Mouse (Mus musculus): ENCODE measurements around the gene Rbm28. TPM values are rescaled to one million over a fixed set of nuclear protein-coding genes. Genes with fewer than 3 reads are reported as not detected.

Gene Rbm28
- polyA plus RNA-seq, 1 experiment from 2014 or later: 47.4 TPM

DNA sequence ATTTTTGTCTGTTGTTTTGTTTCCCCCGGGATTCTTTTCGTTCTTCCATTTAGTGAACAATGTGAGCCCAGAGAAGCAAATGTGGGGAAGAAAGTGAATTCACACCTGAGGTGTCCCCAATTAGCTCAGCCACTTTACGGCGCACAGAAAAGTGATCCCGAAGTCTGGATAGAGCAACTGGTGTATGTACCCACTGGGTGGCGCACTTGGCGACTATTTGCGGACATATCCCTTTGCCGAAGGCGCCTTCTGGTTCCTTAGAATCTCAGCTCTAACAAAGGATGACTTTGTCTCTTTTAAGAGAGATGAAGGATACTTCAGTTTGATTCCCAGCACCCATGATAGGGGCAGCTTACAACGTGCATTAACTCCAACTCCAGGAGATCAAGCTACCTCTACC, 71.9 kb downstream of the Rbm28 start:
- Histone ChIP-seq H3K36me3 (no peaks in the 10 kb centered on the region), H3K4me2 (no peak overlapping the region), H3K27ac (no peak overlapping the region), H3K4me3 (no peak overlapping the region), H3K27me3 (no peaks in the 10 kb centered on the region), H3K9me3 (peaks cover 23% of the 10 kb centered on the region), H3K4me1 (no peaks in the 10 kb centered on the region), H3K9ac (no peak overlapping the region)
- ATAC-seq (ENCODE audit: insufficient number of reproducible peaks, insufficient read depth, low FRiP score, low TSS enrichment, low read depth): no peak
- 60% methylated on average over 11 of the region's 11 CpGs for WGBS

GRCm38 (mm10) chr6:29092234-29092633, 72.6 kb downstream of the Rbm28 start:
- no peaks in the 10 kb centered on the region for H3K27me3 ChIP-seq
- WGBS: 86% methylated on average over 7 of the region's 7 CpGs
- no peak overlapping the region for H3K27ac ChIP-seq

GRCm38 (mm10) chr6:29087921-29088709, 76.7 kb downstream of the Rbm28 start:
- Histone ChIP-seq H3K9me3 (peaks cover 15% of the 10 kb centered on the region), H3K4me3 (no peak overlapping the region), H3K9ac (no peak overlapping the region), H3K36me3 (no peaks in the 10 kb centered on the region), H3K4me2 (no peak overlapping the region), H3K4me1 (peaks cover 6% of the 10 kb centered on the region; the same call in 1 of the 2 replicates), H3K27me3 (peaks cover 1% of the 10 kb centered on the region; the same call in 1 of the 2 replicates), H3K27ac (no peak overlapping the region)
- WGBS: 62% methylated on average over 7 of the region's 7 CpGs
- no peak for ATAC-seq (ENCODE audit: insufficient number of reproducible peaks, insufficient read depth, low FRiP score, low TSS enrichment, low read depth)

More at GRCm38 (mm10) chr6:29092234-29092633, 72.6 kb downstream of the Rbm28 start:
- Histone ChIP-seq H3K9me3 (peaks cover 23% of the 10 kb centered on the region), H3K36me3 (no peaks in the 10 kb centered on the region), H3K4me3 (no peak overlapping the region), H3K4me1 (no peaks in the 10 kb centered on the region), H3K9ac (no peak overlapping the region), H3K4me2 (no peak overlapping the region)
- no peak for ATAC-seq (ENCODE audit: insufficient number of reproducible peaks, insufficient read depth, low FRiP score, low TSS enrichment, low read depth)

- peaks cover 3% of the 10 kb centered on the region; the same call in 1 of the 2 replicates for H3K27me3 ChIP-seq
- H3K4me3 ChIP-seq: no peak overlapping the region
- no peak overlapping the region for H3K9ac ChIP-seq
- ATAC-seq (ENCODE audit: insufficient number of reproducible peaks, insufficient read depth, low FRiP score, low TSS enrichment, low read depth): no peak
- H3K27ac ChIP-seq: no peak overlapping the region
- H3K4me1 ChIP-seq: peaks cover 6% of the 10 kb centered on the region; the same call in 1 of the 2 replicates
- H3K36me3 ChIP-seq: no peaks in the 10 kb centered on the region
- H3K9me3 ChIP-seq: no peaks in the 10 kb centered on the region
- WGBS: 36% methylated on average over 7 of the region's 7 CpGs
- no peak overlapping the region for H3K4me2 ChIP-seq
Measured at GRCm38 (mm10) chr6:29084401-29084800, 80.4 kb downstream of the Rbm28 start.

DNA sequence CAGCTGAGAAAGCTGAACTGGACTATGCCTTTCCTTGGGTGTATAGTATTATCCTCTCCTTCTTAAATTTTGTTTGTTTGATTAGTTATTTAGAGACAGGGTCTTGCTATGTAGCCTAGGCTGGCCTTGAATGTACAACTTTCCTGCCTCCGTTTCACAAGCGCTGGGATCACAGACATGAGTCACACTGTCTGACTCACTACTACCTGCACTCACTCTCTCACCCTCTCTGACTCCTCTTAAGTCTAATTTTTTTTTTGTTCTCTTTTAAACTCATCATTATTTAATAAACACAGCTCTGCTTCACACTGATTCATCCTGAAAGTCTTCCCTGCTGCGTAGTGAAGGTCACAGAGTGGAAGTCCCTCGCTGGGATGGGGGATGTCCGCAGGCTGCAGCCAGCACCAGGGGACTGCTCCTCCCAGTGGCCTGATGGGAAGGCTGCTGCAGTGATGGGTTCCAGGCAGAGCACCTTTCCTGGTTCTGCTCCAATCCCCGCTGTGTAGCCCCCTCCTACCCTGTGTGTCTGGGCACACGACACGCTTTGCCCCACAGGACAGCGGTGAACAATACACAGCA, 81.9 kb downstream of the Rbm28 start:
- 41% methylated on average over 9 of the region's 9 CpGs for WGBS
- no peak for ATAC-seq (ENCODE audit: insufficient number of reproducible peaks, insufficient read depth, low FRiP score, low TSS enrichment, low read depth)

GRCm38 (mm10) chr6:29081826-29082363, 82.9 kb downstream of the Rbm28 start:
- WGBS: 70% methylated on average over 10 of the region's 10 CpGs
- H3K36me3 ChIP-seq: no peaks in the 10 kb centered on the region
- no peak overlapping the region for H3K4me3 ChIP-seq
- ATAC-seq (ENCODE audit: insufficient number of reproducible peaks, insufficient read depth, low FRiP score, low TSS enrichment, low read depth): no peak
- H3K9me3 ChIP-seq: no peaks in the 10 kb centered on the region
- peaks cover 6% of the 10 kb centered on the region; the same call in 1 of the 2 replicates for H3K4me1 ChIP-seq
- no peak overlapping the region for H3K4me2 ChIP-seq
- no peak overlapping the region for H3K27ac ChIP-seq
- peaks cover 3% of the 10 kb centered on the region; the same call in 1 of the 2 replicates for H3K27me3 ChIP-seq
- no peak overlapping the region for H3K9ac ChIP-seq

More for the DNA sequence above, 81.9 kb downstream of the Rbm28 start:
- Histone ChIP-seq H3K27me3 (peaks cover 3% of the 10 kb centered on the region; the same call in 1 of the 2 replicates), H3K9me3 (no peaks in the 10 kb centered on the region), H3K4me1 (peaks cover 6% of the 10 kb centered on the region; the same call in 1 of the 2 replicates), H3K9ac (no peak overlapping the region), H3K4me3 (no peak overlapping the region), H3K36me3 (no peaks in the 10 kb centered on the region), H3K27ac (0 out of 2 replicates have a peak overlapping the region, but pooled peaks have one; percentile 28), H3K4me2 (no peak overlapping the region)

GRCm38 (mm10) chr6:29079291-29079690, 85.5 kb downstream of the Rbm28 start:
- Histone ChIP-seq H3K4me1 (no peaks in the 10 kb centered on the region), H3K9me3 (no peaks in the 10 kb centered on the region), H3K36me3 (no peaks in the 10 kb centered on the region), H3K4me2 (no peak overlapping the region), H3K9ac (no peak overlapping the region), H3K27ac (no peak overlapping the region), H3K4me3 (no peak overlapping the region), H3K27me3 (peaks cover 3% of the 10 kb centered on the region; the same call in 1 of the 2 replicates)
- ATAC-seq (ENCODE audit: insufficient number of reproducible peaks, insufficient read depth, low FRiP score, low TSS enrichment, low read depth): no peak
- WGBS: 60% methylated on average over 4 of the region's 4 CpGs

DNA sequence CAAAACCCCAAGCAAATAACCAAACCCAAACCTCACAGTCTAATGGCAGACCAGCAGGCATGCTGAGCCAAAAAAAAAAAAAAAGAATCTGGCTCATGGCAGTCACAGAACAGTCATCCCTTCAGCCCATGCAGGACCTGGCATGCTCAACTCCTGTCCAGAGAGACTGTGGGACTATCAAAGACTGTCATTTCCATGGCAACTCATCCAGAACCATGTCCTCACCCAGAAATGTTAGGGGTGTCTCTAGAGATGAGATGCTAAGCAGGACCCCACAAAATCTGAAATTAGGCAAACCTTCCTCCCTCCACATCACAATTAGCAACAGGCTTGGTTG, 90.7 kb downstream of the Rbm28 start:
- Histone ChIP-seq H3K36me3 (no peaks in the 10 kb centered on the region), H3K27ac (no peak overlapping the region), H3K4me3 (no peak overlapping the region), H3K27me3 (no peaks in the 10 kb centered on the region), H3K4me1 (no peaks in the 10 kb centered on the region), H3K9ac (no peak overlapping the region), H3K9me3 (no peaks in the 10 kb centered on the region), H3K4me2 (no peak overlapping the region)
- ATAC-seq (ENCODE audit: insufficient number of reproducible peaks, insufficient read depth, low FRiP score, low TSS enrichment, low read depth): no peak

Small RNA genes within 50 kb of the gene (microRNA-seq; reads per million reads assigned to microRNA genes)
- not detected for gene Gm24303

Other genes starting within 250 kb of the Rbm28 start
- not detected in 2 replicates for gene Lep, start 104.8 kb downstream of the Rbm28 start, polyA plus RNA-seq (2015; fragmentation: Nextera tagmentation; extraction: Ambion mirVana)
- 1.2 and 1.3 TPM in 2 replicates for gene Prrt4, start 14.6 kb upstream of the Rbm28 start, polyA plus RNA-seq (2015; fragmentation: Nextera tagmentation; extraction: Ambion mirVana)
- 39.1 and 39.5 TPM in 2 replicates for gene Impdh1, start 51.4 kb upstream of the Rbm28 start, polyA plus RNA-seq (2015; fragmentation: Nextera tagmentation; extraction: Ambion mirVana)
- gene Hilpda, start 107.5 kb upstream of the Rbm28 start, polyA plus RNA-seq (2015; fragmentation: Nextera tagmentation; extraction: Ambion mirVana): 43.1 and 45.7 TPM in 2 replicates
- 0.55 and 1.0 TPM in 2 replicates for gene Fam71f2, start 114.6 kb upstream of the Rbm28 start, polyA plus RNA-seq (2015; fragmentation: Nextera tagmentation; extraction: Ambion mirVana)
- gene Fam71f1, start 154.1 kb upstream of the Rbm28 start, polyA plus RNA-seq (2015; fragmentation: Nextera tagmentation; extraction: Ambion mirVana): not detected in 2 replicates
- 378 and 449 TPM in 2 replicates for gene Calu, start 183.1 kb upstream of the Rbm28 start, polyA plus RNA-seq (2015; fragmentation: Nextera tagmentation; extraction: Ambion mirVana)
- 0.70 and 1.0 TPM in 2 replicates for gene Opn1sw, start 223.5 kb upstream of the Rbm28 start, polyA plus RNA-seq (2015; fragmentation: Nextera tagmentation; extraction: Ambion mirVana)
- gene Ccdc136, start 231.3 kb upstream of the Rbm28 start, polyA plus RNA-seq (2015; fragmentation: Nextera tagmentation; extraction: Ambion mirVana): 20.2 and 30.7 TPM in 2 replicates